Mouse (Mus musculus) thymus, adult 2 months (tissue): Measurements from ENCODE around the gene Setdb1.
"Not testable (repeated sequence)": the region's sequence is repeated elsewhere in the genome, so short reads cannot be mapped to it uniquely, and the experiment has no call there.

Experiments
- CTCF ChIP-seq: fragments of 200-500 bp; IDR thresholded peaks from 2 replicates; pipeline ENCODE4 v1.5.1; 2012; ENCODE audit warnings: mild to moderate bottlenecking, control low read depth, low read length, moderate library complexity, borderline replicate concordance; ENCODE audit not compliant: control insufficient read depth, poor library complexity, insufficient read depth; ENCODE audit errors: extremely low read depth
- POLR2A ChIP-seq: fragments of 200-500 bp; IDR thresholded peaks from 2 replicates; pipeline ENCODE4 v1.6.1; 2012; ENCODE audit warnings: mild to moderate bottlenecking, low read length, control low read depth, moderate library complexity; ENCODE audit not compliant: control insufficient read depth, poor library complexity, insufficient read depth; ENCODE audit errors: extremely low read depth

DNA sequence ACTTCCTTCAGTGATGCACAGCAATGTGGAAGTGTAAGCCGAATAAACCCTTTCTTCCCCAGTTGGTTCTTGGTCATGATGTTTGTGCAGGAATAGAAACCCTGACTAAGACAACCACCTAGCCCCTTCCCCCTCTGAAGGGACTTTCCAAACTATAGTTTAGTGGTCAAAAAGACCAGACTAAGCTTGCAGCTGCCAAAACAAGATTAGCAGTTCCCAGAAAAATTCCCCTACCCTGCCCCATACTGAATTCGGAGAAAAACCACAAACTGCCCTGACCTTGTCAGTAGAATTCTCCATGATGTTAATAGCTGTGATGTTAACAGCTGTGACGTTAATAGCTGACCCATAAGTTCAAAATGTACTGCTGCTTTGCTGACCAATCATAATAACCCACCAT is 3.3 kb upstream of the Setdb1 start:
- not testable (repeated sequence) for TF ChIP-seq CTCF, POLR2A
